Mouse (Mus musculus) hindbrain, embryonic 16.5 days (tissue): Measurements from ENCODE around the gene Xlr5a. TPM values are rescaled to one million over a fixed set of nuclear protein-coding genes. Genes with fewer than 3 reads are reported as not detected.
"Not testable (repeated sequence)": the region's sequence is repeated elsewhere in the genome, so short reads cannot be mapped to it uniquely, and the experiment has no call there.

Experiments used
- ATAC-seq: fragments of 200-750 bp; cut with Nextera tagmentation; 2 replicates; pipeline ENCODE4 v1.8.0; 2017; ENCODE audit warnings: moderate TSS enrichment, moderate library complexity
- H3K27ac ChIP-seq: fragments of 300-500 bp; sonication (generic); 2 replicates; pipeline ENCODE4 v1.5.1; 2014; ENCODE audit warnings: low read depth, mild to moderate bottlenecking, control low read depth, low read length, moderate library complexity
- H3K27me3 ChIP-seq: fragments of 300-500 bp; sonication (generic); replicated peaks from 2 replicates; pipeline ENCODE4 v1.6.1; 2014; ENCODE audit warnings: low read length; ENCODE audit not compliant: control insufficient read depth, insufficient read depth
- H3K36me3 ChIP-seq: fragments of 300-500 bp; sonication (generic); 2 replicates; pipeline ENCODE4 v1.6.1; 2014; ENCODE audit warnings: mild to moderate bottlenecking, low read length, moderate library complexity, mixed read lengths; ENCODE audit not compliant: control insufficient read depth, insufficient read depth
- H3K4me1 ChIP-seq: fragments of 300-500 bp; sonication (generic); 2 replicates; pipeline ENCODE4 v1.6.1; 2014; ENCODE audit warnings: low read depth, low read length; ENCODE audit not compliant: control insufficient read depth, insufficient read depth
- H3K4me2 ChIP-seq: fragments of 300-500 bp; sonication (generic); 2 replicates; pipeline ENCODE4 v1.6.1; 2014; ENCODE audit warnings: mild to moderate bottlenecking, low read length, control low read depth, moderate library complexity
- H3K4me3 ChIP-seq: fragments of 300-500 bp; sonication (generic); 2 replicates; pipeline ENCODE4 v1.5.1; 2014; ENCODE audit warnings: mild to moderate bottlenecking, low read length, control low read depth, moderate library complexity
- H3K9ac ChIP-seq: fragments of 300-500 bp; sonication (generic); 2 replicates; pipeline ENCODE4 v1.6.1; 2014; ENCODE audit warnings: low read depth, mild to moderate bottlenecking, control low read depth, low read length, moderate library complexity
- H3K9me3 ChIP-seq: fragments of 300-500 bp; sonication (generic); 2 replicates; pipeline ENCODE4 v1.6.1; 2014; ENCODE audit warnings: mild to moderate bottlenecking, low read length, moderate library complexity; ENCODE audit not compliant: control insufficient read depth
- WGBS: fragments of 180-500 bp; shearing (Covaris S2); extraction: QIAGEN DNeasy Blood & Tissue Kit; methylation state at CpG from one replicate; pipeline ENCODE4 v1.1.7; 2014; 5-methylcytosine and 5-hydroxymethylcytosine counted together
- polyA plus RNA-seq: library from polyadenylated mRNA; unstranded; fragments of >200 nt; fragmentation: Nextera tagmentation; extraction: Ambion mirVana; gene quantifications from 2 replicates; pipeline ENCODE4 v1.2.1, GENCODE M21; 2015

The Xlr5a gene
- not detected in 2 replicates for polyA plus RNA-seq

DNA sequence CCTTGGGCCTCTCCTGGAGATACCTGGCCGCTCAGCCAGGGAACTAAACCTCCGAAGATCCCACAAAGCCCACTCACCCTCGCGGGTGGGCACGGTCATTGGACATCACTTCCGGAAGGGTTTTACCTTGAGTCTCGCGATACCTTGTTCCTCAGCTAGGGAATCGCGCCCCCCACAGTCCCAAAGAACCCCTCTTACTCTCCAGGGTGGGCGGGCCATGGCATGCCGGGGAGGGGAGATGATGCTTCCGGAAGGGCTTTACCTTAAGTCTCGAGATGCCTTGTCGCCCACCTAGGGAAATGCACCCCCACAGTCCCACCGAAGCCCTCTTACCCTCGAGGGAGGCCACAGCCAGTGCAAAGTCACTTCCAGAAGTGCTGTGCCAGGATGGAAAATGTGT, at the start of gene Xlr5a, which contains the start of gene Xlr5c:
Gene Xlr5a, minus strand, starts transcription at position 101 of the 400 bp plus-strand sequence.
Gene Xlr5c, minus strand, starts transcription at position 101 of the 400 bp plus-strand sequence.
- not testable (repeated sequence) for H3K27ac ChIP-seq, H3K4me3 ChIP-seq, H3K9me3 ChIP-seq, H3K9ac ChIP-seq, H3K27me3 ChIP-seq, ATAC-seq, H3K36me3 ChIP-seq, H3K4me2 ChIP-seq, H3K4me1 ChIP-seq
- 88% methylated on average over 11 of the region's 17 CpGs for WGBS

DNA sequence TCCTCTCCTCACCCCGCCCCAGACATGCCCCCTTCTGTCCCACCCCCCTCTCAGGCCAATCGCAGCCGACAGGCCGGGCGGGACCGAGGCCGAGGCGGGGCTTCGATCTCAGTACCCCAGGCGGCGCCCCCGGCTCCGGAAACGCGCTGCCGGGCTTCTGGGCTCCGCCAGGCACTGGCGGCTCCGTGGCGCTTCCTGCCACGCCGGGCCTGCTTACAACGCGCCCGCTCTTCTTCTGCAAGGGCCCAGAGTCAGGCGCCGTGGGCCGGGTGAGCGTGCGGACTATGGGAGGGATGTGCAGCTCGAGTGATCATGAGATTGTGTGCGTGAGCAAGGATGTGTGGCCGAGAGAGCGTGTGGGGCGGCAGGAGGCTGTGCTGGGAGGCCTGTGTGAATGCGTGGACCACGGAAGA, 49.7 kb upstream of the Xlr5a start, which contains the start of gene Zfp275:
Gene Zfp275, plus strand, starts transcription at position 139 of the 413 bp plus-strand sequence.
- no peaks in the 10 kb centered on the region for H3K27me3 ChIP-seq
- peak within 1 kb of the TSS; percentile 72 for H3K27ac ChIP-seq
- H3K4me3 ChIP-seq = peak within 1 kb of the TSS; percentile 54
- peaks cover 4% of the 10 kb centered on the region for H3K4me1 ChIP-seq
- peak within 1 kb of the TSS; percentile 76 for H3K9ac ChIP-seq
- no peaks in the 10 kb centered on the region for H3K36me3 ChIP-seq
- 19% methylated on average over 37 of the region's 37 CpGs for WGBS
- peak within 1 kb of the TSS; percentile 63 for H3K4me2 ChIP-seq
- H3K9me3 ChIP-seq = no peaks in the 10 kb centered on the region
- peak; percentile 98 for ATAC-seq

GRCm38 (mm10) chrX:73342068-73342467, 49.3 kb upstream of the Xlr5a start:
- Histone ChIP-seq H3K4me3 (peak overlapping the region; percentile 54), H3K27ac (no peak overlapping the region), H3K27me3 (no peaks in the 10 kb centered on the region), H3K9ac (peak overlapping the region; percentile 76), H3K9me3 (no peaks in the 10 kb centered on the region), H3K4me2 (peak overlapping the region; percentile 63), H3K4me1 (peaks cover 4% of the 10 kb centered on the region), H3K36me3 (no peaks in the 10 kb centered on the region)
- WGBS = 40% methylated on average over 3 of the region's 3 CpGs
- ATAC-seq = peak; percentile 60

- no peak overlapping the region for H3K4me2 ChIP-seq
- H3K9ac ChIP-seq = no peak overlapping the region
- WGBS = 71% methylated on average over 1 of the region's 1 CpGs
- peaks cover 4% of the 10 kb centered on the region for H3K4me1 ChIP-seq
- no peak overlapping the region for H3K4me3 ChIP-seq
- H3K27ac ChIP-seq = no peak overlapping the region
- H3K36me3 ChIP-seq = no peaks in the 10 kb centered on the region
- no peaks in the 10 kb centered on the region for H3K27me3 ChIP-seq
- no peaks in the 10 kb centered on the region for H3K9me3 ChIP-seq
- ATAC-seq = no peak
These were observed 48.7 kb upstream of the Xlr5a start for GRCm38 (mm10) chrX:73341473-73341872.

DNA sequence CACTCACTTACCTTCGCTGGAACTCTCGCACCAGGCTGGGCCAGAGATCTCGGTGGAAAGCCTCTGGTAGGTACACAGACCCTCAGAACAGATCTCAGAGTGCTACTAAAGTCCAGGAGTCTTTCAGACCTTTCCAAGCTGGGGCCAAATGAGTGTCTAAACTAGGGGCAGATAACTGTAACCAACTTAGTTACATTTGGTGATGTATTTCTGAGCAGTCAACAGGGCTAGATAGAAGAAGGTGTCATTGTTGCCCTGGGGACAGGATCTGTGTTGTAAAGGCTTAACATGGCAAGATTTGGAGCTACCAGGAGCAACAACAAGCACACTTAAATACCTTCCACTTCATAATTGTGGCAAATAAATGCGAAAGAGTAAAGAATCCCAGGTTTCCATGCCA, 44.0 kb upstream of the Xlr5a start, which contains the start of gene Gm45015:
Gene Gm45015, minus strand, starts transcription at position 101 of the 400 bp plus-strand sequence.
- Histone ChIP-seq H3K9me3 (no peaks in the 10 kb centered on the region), H3K27ac (no peak within 1 kb of the TSS), H3K4me3 (no peak within 1 kb of the TSS), H3K4me1 (no peaks in the 10 kb centered on the region), H3K4me2 (no peak within 1 kb of the TSS), H3K27me3 (no peaks in the 10 kb centered on the region), H3K9ac (no peak within 1 kb of the TSS), H3K36me3 (no peaks in the 10 kb centered on the region)
- WGBS = 89% methylated on average over 4 of the region's 4 CpGs
- ATAC-seq = no peak

GRCm38 (mm10) chrX:73333548-73333947, 40.8 kb upstream of the Xlr5a start:
- Histone ChIP-seq H3K4me3 (no peak overlapping the region), H3K9me3 (no peaks in the 10 kb centered on the region), H3K4me2 (no peak overlapping the region), H3K36me3 (no peaks in the 10 kb centered on the region), H3K27ac (no peak overlapping the region), H3K4me1 (no peaks in the 10 kb centered on the region), H3K9ac (no peak overlapping the region), H3K27me3 (no peaks in the 10 kb centered on the region)
- ATAC-seq = no peak

DNA sequence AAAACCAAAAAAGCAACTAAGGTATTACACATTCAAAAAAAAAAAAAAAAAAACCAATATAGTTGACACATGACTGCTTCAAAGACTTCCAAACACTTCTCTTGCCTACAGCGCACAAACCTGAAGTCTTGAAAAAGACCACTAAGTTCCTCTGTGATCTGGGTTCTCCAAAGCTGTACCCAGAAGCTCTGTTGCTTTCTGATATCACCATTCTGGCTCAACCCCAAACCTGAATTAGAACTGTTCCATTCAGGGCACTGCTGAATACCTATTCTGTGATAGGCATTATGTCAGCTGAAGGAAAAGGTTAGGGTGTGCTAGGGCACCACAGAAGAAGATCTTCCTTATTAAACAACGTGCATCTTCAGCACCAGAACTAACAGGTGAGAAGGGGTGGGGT, 34.4 kb upstream of the Xlr5a start:
- no peak overlapping the region for H3K27ac ChIP-seq
- 62% methylated on average over 2 of the region's 2 CpGs for WGBS
- no peak overlapping the region for H3K9ac ChIP-seq
- no peak for ATAC-seq
- no peak overlapping the region for H3K4me3 ChIP-seq
- no peaks in the 10 kb centered on the region for H3K9me3 ChIP-seq
- H3K36me3 ChIP-seq = no peaks in the 10 kb centered on the region
- no peaks in the 10 kb centered on the region for H3K4me1 ChIP-seq
- no peak overlapping the region for H3K4me2 ChIP-seq
- H3K27me3 ChIP-seq = no peaks in the 10 kb centered on the region

DNA sequence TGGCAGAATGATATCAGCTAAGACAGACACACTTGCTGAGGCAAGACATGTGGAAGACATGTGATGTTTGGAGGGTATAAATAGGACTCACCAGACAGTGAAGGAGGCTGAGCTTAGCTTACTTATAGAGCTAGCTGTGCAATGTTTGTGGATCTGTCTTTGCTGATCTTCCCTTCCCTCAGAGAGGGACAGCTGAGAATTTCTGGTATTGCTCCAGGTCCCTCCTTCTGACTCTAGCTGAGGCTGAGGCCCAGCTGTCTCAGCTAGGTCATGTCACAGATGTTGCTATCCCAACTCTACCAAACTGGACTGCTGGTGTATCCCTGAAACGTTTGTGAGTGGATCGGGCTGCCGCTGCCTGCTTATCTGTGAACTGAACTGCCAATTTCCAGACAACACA, 28.3 kb upstream of the Xlr5a start:
- 73% methylated on average over 3 of the region's 3 CpGs for WGBS
- H3K36me3 ChIP-seq = no peaks in the 10 kb centered on the region
- no peak overlapping the region for H3K9ac ChIP-seq
- no peaks in the 10 kb centered on the region for H3K9me3 ChIP-seq
- no peak overlapping the region for H3K27ac ChIP-seq
- H3K4me1 ChIP-seq = no peaks in the 10 kb centered on the region
- no peaks in the 10 kb centered on the region for H3K27me3 ChIP-seq
- no peak overlapping the region for H3K4me3 ChIP-seq
- no peak overlapping the region for H3K4me2 ChIP-seq
- no peak for ATAC-seq

DNA sequence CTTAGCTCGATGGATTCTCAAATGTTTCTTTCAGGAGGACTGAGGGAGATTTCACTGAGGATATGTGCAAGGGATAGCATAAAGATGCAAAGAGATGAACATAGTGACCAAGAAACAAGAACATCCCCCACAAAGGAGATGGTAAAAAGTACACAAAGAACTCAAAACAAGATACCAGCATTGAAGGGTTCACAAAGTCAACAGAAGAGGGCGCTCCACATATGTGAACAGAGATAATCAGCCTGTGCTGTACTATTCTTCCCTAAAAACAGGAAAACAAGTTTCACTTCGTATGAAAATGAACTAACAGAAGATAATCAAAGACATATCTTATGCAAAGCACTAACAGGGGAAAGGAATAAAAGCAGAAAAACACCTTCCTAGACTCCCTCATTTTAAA, 19.7 kb upstream of the Xlr5a start:
- Histone ChIP-seq H3K27ac (no peak overlapping the region), H3K27me3 (no peaks in the 10 kb centered on the region), H3K4me3 (no peak overlapping the region), H3K4me2 (no peak overlapping the region), H3K9me3 (no peaks in the 10 kb centered on the region), H3K9ac (no peak overlapping the region), H3K4me1 (no peaks in the 10 kb centered on the region), H3K36me3 (no peaks in the 10 kb centered on the region)
- WGBS = 38% methylated on average over 3 of the region's 3 CpGs
- no peak for ATAC-seq

DNA sequence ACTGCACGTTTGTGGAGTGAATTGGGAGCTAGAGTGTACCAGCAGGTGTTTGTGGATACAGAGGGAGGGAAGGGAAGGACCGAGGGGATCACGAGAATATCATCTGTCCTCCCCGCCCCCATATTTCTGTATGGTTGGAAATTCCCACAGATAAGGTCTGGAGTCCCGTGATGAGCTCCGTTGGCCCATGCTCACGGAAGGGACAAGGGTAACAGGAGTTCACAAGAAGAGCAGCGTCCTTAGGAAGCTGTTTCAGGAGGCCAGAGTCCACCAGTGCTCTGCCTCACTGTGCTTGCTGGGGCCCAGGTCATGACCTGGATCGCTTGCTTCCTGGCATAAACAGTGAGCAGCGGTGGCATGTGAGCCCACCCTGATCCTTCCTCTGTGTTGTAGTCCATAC, 3.0 kb upstream of the Xlr5a start:
- not testable (repeated sequence) for H3K36me3 ChIP-seq, H3K27ac ChIP-seq, ATAC-seq, H3K27me3 ChIP-seq, H3K4me3 ChIP-seq, H3K4me1 ChIP-seq, H3K9ac ChIP-seq, H3K9me3 ChIP-seq, H3K4me2 ChIP-seq
- no CpG with 5 or more reads among the region's 10 CpGs for whole genome bisulfite sequencing
